Mouse (Mus musculus): ENCODE measurements around the gene Rpl11. TPM values are rescaled to one million over a fixed set of nuclear protein-coding genes. Genes with fewer than 3 reads are reported as not detected.
"Not testable (repeated sequence)": the region's sequence is repeated elsewhere in the genome, so short reads cannot be mapped to it uniquely, and the experiment has no call there.

The Rpl11 gene
- polyA plus RNA-seq, 1 experiment from 2014 or later: 529 TPM

DNA sequence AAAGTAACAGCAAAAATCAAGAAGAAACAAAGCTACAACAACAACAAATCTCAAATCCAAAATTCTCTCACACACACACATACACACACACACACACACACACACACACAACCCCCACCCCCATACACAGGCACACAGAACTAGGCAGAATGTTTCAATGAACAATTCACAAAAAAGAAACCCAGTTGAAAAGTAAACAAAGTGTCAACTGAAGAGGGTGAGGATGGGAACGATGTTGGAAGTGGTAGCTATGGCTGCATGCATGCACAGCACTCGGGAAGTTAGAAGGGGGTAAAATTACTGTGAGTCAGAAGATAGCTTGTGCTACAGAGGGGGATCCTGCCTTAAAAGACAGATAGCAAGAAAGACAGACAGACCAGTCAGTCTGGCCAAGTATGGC is 25.4 kb upstream of the Rpl11 start:
- peaks cover 17% of the 10 kb centered on the region for H3K27me3 ChIP-seq (ENCODE audit: control insufficient read depth, insufficient read depth, low read length)
- 60% methylated on average over 2 of the region's 2 CpGs for WGBS
- no peak overlapping the region for H3K4me2 ChIP-seq (ENCODE audit: low read depth, severe bottlenecking)
- peaks cover 9% of the 10 kb centered on the region; the same call in 1 of the 2 replicates for H3K4me1 ChIP-seq (ENCODE audit: control insufficient read depth, insufficient read depth, low read length)
- no peak overlapping the region for H3K27ac ChIP-seq (replicated peaks; ENCODE audit: low read depth, low read length)
- H3K9me3 ChIP-seq (ENCODE audit: control insufficient read depth, low read length): no peaks in the 10 kb centered on the region
- H3K4me3 ChIP-seq (ENCODE audit: low read depth, low read length): no peak overlapping the region
- no peak for ATAC-seq (ENCODE audit: insufficient number of reproducible peaks, low FRiP score, low TSS enrichment, low read depth)
- DNase-seq (ENCODE audit: low spot score): no peak
- H3K9ac ChIP-seq (ENCODE audit: low read length): no peak overlapping the region
- no peaks in the 10 kb centered on the region for H3K36me3 ChIP-seq (ENCODE audit: control insufficient read depth, insufficient read depth, low read length)

DNA sequence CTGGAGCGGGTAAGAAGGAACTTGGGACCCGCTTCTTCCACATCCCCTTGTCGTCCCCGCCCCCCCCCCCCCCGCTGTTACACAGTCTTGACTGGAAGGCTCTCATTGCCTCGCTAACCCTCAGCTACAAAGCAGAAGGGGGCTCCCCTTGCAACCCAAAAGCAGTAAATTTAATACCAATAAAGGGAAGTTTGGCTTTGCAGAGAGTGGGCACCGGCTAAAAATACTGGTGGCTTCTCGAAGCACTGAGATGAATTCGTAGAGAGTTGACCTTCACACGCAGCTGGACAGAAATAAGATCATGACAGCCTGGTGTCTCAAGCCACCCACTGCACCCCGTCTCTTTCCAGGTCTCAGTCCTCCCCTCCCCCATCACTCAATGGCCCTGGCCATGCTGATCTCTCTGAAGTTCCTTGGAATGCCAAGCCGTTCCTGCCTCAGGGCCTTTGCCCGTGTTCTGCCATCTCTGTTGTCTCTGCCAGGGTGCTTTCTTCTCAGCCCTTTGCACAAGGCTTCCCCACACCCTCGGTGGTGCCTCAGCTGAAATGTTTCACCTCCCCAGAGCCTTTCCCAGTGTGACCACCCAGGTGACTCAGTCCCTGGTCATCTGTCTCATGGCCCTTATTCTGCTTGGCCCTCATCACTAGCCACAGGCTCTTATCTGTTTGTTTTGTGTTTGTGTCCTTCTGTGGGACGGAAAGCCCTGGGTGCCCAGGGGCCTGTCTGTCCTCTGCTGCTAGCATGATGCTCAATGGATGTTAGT is 23.7 kb upstream of the Rpl11 start:
- 62% methylated on average over 15 of the region's 15 CpGs for WGBS
- Histone ChIP-seq H3K4me3 (ENCODE audit: low read depth, low read length) (no peak overlapping the region), H3K27ac (replicated peaks; ENCODE audit: low read depth, low read length) (no peak overlapping the region), H3K27me3 (ENCODE audit: control insufficient read depth, insufficient read depth, low read length) (peaks cover 15% of the 10 kb centered on the region), H3K36me3 (ENCODE audit: control insufficient read depth, insufficient read depth, low read length) (no peaks in the 10 kb centered on the region), H3K9ac (ENCODE audit: low read length) (no peak overlapping the region), H3K4me1 (ENCODE audit: control insufficient read depth, insufficient read depth, low read length) (peaks cover 9% of the 10 kb centered on the region; the same call in 1 of the 2 replicates), H3K9me3 (ENCODE audit: control insufficient read depth, low read length) (no peaks in the 10 kb centered on the region), H3K4me2 (ENCODE audit: low read depth, severe bottlenecking) (no peak overlapping the region)
- ATAC-seq (ENCODE audit: insufficient number of reproducible peaks, low FRiP score, low TSS enrichment, low read depth) (no peak), DNase-seq (ENCODE audit: low spot score) (no peak)

DNA sequence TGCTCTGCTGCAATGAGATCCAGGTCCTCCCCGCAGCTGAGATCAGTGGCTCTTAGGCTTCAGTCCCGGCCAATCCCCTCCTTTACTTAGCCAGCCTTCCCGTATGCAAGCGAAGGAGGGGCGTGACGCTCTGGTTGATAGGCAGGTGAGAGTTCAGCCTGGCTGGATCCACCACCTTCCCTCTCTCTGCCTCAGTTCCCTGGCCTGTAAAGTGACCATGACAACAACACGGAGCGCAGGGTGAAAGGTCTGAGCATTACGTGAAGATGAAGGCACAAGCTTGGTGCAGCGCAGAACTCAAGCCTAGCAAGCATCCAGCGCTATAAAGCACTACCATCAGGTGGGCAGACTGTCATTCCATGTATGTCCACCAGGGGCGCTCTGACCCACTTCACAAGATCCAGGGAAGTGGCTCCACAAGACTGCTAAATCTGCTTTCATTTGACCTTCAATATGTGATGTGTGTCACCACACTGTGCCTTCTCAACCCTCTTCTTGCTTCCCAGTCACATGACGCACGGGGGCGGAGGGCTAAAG is 18.0 kb upstream of the Rpl11 start:
- Histone ChIP-seq H3K4me3 (ENCODE audit: low read depth, low read length) (no peak overlapping the region), H3K27ac (replicated peaks; ENCODE audit: low read depth, low read length) (no peak overlapping the region), H3K4me2 (ENCODE audit: low read depth, severe bottlenecking) (0 out of 2 replicates have a peak overlapping the region, but pooled peaks have one; percentile 16), H3K4me1 (ENCODE audit: control insufficient read depth, insufficient read depth, low read length) (0 out of 2 replicates have a peak, but pooled peaks cover 3% of the 10 kb centered on the region), H3K27me3 (ENCODE audit: control insufficient read depth, insufficient read depth, low read length) (no peaks in the 10 kb centered on the region), H3K36me3 (ENCODE audit: control insufficient read depth, insufficient read depth, low read length) (no peaks in the 10 kb centered on the region), H3K9me3 (ENCODE audit: control insufficient read depth, low read length) (no peaks in the 10 kb centered on the region), H3K9ac (ENCODE audit: low read length) (no peak overlapping the region)
- peak; percentile 53 for ATAC-seq (ENCODE audit: insufficient number of reproducible peaks, low FRiP score, low TSS enrichment, low read depth)
- peak; percentile 92 for DNase-seq (ENCODE audit: low spot score)
- WGBS: 2% methylated on average over 15 of the region's 15 CpGs

DNA sequence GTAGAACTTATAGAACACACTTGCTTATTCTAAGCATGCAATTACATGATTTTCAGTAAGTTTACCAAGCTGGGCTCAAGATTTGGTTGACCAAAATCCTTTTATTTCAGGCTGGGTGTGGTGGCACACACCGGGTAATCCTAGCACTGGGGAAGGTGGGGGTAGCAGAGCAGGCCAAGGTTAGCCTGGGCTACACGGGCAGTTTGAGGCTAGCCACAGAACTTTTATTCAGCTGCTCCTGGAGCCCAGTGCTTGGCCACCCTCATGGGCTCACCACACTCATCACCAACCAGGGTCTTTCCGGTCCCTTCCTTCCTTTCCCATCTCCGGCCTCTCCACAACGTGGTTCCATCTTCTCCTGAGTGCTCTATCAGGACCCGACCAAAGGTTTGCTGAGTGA is 17.4 kb upstream of the Rpl11 start:
- peak; percentile 41; the same call in 1 of the 2 replicates for ATAC-seq (ENCODE audit: insufficient number of reproducible peaks, low FRiP score, low TSS enrichment, low read depth)
- Histone ChIP-seq H3K4me3 (ENCODE audit: low read depth, low read length) (no peak overlapping the region), H3K36me3 (ENCODE audit: control insufficient read depth, insufficient read depth, low read length) (no peaks in the 10 kb centered on the region), H3K9ac (ENCODE audit: low read length) (no peak overlapping the region), H3K27ac (replicated peaks; ENCODE audit: low read depth, low read length) (no peak overlapping the region), H3K9me3 (ENCODE audit: control insufficient read depth, low read length) (no peaks in the 10 kb centered on the region), H3K27me3 (ENCODE audit: control insufficient read depth, insufficient read depth, low read length) (no peaks in the 10 kb centered on the region), H3K4me2 (ENCODE audit: low read depth, severe bottlenecking) (no peak overlapping the region), H3K4me1 (ENCODE audit: control insufficient read depth, insufficient read depth, low read length) (0 out of 2 replicates have a peak, but pooled peaks cover 3% of the 10 kb centered on the region)
- no peak for DNase-seq (ENCODE audit: low spot score)
- 63% methylated on average over 6 of the region's 6 CpGs for WGBS

DNA sequence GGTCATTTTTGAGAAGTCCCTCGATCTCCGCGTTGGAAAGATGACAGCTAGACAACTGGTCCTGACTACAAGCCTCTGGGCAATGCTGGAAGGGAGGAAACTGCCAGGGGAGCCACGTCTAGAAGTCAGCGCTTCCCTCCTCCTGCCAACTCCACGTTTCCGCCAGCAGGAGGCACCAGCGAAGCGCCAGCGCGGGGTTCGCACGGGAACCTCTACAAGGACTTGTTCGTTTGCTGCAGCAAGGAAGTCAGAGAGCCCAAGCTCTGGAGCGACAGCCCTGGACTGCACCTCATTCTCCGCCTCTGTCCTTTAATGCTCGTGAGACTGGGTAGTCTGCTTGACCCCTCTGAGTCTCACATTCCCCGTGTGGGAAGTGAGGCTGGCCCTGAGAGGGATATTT is 16.7 kb upstream of the Rpl11 start:
- Histone ChIP-seq H3K36me3 (ENCODE audit: control insufficient read depth, insufficient read depth, low read length) (no peaks in the 10 kb centered on the region), H3K27me3 (ENCODE audit: control insufficient read depth, insufficient read depth, low read length) (no peaks in the 10 kb centered on the region), H3K4me3 (ENCODE audit: low read depth, low read length) (no peak overlapping the region), H3K4me2 (ENCODE audit: low read depth, severe bottlenecking) (no peak overlapping the region), H3K9me3 (ENCODE audit: control insufficient read depth, low read length) (no peaks in the 10 kb centered on the region), H3K9ac (ENCODE audit: low read length) (no peak overlapping the region), H3K27ac (replicated peaks; ENCODE audit: low read depth, low read length) (no peak overlapping the region), H3K4me1 (ENCODE audit: control insufficient read depth, insufficient read depth, low read length) (0 out of 2 replicates have a peak, but pooled peaks cover 3% of the 10 kb centered on the region)
- peak; percentile 93 for DNase-seq (ENCODE audit: low spot score)
- WGBS: 1% methylated on average over 18 of the region's 18 CpGs
- peak; percentile 63 for ATAC-seq (ENCODE audit: insufficient number of reproducible peaks, low FRiP score, low TSS enrichment, low read depth)

DNA sequence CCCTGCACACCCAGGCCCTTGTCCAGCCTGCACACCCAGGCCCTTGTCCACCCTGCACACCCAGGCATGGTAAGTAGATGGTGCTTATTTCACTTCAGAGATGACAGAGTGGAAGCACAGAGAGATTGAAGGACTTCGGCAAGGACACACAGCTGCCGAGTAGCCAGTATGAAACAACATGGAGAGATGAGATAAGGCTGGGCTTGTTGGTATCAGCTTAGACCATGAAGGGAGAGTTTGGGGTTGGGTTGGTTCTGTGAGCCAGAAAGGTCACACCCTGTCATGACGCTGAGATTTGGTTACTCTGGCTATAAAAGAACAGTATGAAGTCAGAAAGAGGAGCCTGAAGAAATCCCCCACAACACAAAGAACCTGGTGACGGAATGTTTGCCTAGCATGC is 16.1 kb upstream of the Rpl11 start:
- H3K27ac ChIP-seq (replicated peaks; ENCODE audit: low read depth, low read length): no peak overlapping the region
- H3K4me1 ChIP-seq (ENCODE audit: control insufficient read depth, insufficient read depth, low read length): 0 out of 2 replicates have a peak, but pooled peaks cover 3% of the 10 kb centered on the region
- ATAC-seq (ENCODE audit: insufficient number of reproducible peaks, low FRiP score, low TSS enrichment, low read depth): no peak
- DNase-seq (ENCODE audit: low spot score): no peak
- H3K36me3 ChIP-seq (ENCODE audit: control insufficient read depth, insufficient read depth, low read length): no peaks in the 10 kb centered on the region
- H3K4me2 ChIP-seq (ENCODE audit: low read depth, severe bottlenecking): no peak overlapping the region
- no peaks in the 10 kb centered on the region for H3K9me3 ChIP-seq (ENCODE audit: control insufficient read depth, low read length)
- H3K27me3 ChIP-seq (ENCODE audit: control insufficient read depth, insufficient read depth, low read length): no peaks in the 10 kb centered on the region
- H3K4me3 ChIP-seq (ENCODE audit: low read depth, low read length): no peak overlapping the region
- no peak overlapping the region for H3K9ac ChIP-seq (ENCODE audit: low read length)
- 78% methylated on average over 4 of the region's 4 CpGs for WGBS

DNA sequence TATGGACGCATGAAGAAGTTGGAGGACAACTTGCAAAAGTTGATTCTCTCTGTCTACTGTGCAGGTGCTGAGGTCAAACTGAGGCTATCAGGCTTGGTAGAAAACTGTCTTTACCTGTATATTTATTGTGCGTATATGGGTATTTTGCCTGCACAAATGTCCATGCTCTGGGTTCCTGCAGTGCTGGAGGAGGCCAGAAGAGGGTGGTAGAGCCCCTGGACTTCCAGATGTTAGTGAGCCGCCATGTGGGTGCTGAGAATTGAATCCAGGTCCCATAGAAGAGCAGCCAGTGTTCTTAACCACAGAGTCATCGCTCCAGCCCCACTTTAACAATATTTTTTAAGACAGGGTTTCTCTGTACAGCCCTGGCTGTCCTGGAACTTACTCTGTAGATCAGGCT is 9.9 kb upstream of the Rpl11 start:
- ATAC-seq (ENCODE audit: insufficient number of reproducible peaks, low FRiP score, low TSS enrichment, low read depth) (no peak), DNase-seq (ENCODE audit: low spot score) (no peak)
- Histone ChIP-seq H3K36me3 (ENCODE audit: control insufficient read depth, insufficient read depth, low read length) (no peaks in the 10 kb centered on the region), H3K27ac (replicated peaks; ENCODE audit: low read depth, low read length) (no peak overlapping the region), H3K9me3 (ENCODE audit: control insufficient read depth, low read length) (no peaks in the 10 kb centered on the region), H3K4me1 (ENCODE audit: control insufficient read depth, insufficient read depth, low read length) (no peaks in the 10 kb centered on the region), H3K9ac (ENCODE audit: low read length) (no peak overlapping the region), H3K4me2 (ENCODE audit: low read depth, severe bottlenecking) (no peak overlapping the region), H3K27me3 (ENCODE audit: control insufficient read depth, insufficient read depth, low read length) (no peaks in the 10 kb centered on the region), H3K4me3 (ENCODE audit: low read depth, low read length) (no peak overlapping the region)
- WGBS: 95% methylated on average over 4 of the region's 4 CpGs

DNA sequence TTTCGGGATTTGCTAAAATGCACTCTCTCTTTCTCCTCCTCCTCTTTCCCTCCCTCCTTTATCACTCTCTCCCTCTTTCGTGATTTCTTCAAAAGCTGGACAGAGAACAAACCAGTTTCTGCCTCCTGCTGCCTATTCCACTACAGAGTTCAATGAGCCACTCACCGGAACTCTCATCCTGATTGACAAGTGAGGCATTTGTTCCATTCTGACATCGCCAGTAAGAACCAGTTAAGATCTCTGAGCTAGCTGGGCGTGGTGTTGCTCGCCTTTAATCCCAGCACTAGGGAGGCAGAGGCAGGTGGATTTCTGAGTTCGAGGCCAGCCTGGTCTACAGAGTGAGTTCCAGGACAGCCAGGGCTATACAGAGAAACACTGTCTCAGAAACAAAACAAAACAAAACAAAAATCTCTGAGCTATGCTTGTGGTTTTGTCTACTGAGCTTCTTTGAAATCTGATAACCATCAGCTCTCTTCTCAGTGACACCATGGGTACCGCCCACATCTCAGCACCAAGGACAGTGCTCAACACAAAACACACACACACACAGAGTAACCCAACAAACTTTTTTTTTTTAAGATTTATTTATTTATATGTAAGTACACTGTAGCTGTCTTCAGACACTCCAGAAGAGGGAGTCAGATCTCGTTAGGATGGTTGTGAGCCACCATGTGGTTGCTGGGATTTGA is 6.7 kb upstream of the Rpl11 start:
- H3K4me2 ChIP-seq (ENCODE audit: low read depth, severe bottlenecking); DNase-seq (ENCODE audit: low spot score); H3K36me3 ChIP-seq (ENCODE audit: control insufficient read depth, insufficient read depth, low read length); H3K9me3 ChIP-seq (ENCODE audit: control insufficient read depth, low read length); H3K27me3 ChIP-seq (ENCODE audit: control insufficient read depth, insufficient read depth, low read length); H3K27ac ChIP-seq (replicated peaks; ENCODE audit: low read depth, low read length); H3K4me1 ChIP-seq (ENCODE audit: control insufficient read depth, insufficient read depth, low read length); H3K9ac ChIP-seq (ENCODE audit: low read length); H3K4me3 ChIP-seq (ENCODE audit: low read depth, low read length); ATAC-seq (ENCODE audit: insufficient number of reproducible peaks, low FRiP score, low TSS enrichment, low read depth): not testable (repeated sequence)
- 69% methylated on average over 9 of the region's 9 CpGs for WGBS
